Mouse (Mus musculus) lung, adult 2 months (tissue): ENCODE measurements at regions not wholly inside any gene's neighbourhood (a gene's known extent, or its start where the extent isn't known, plus 50 kb on each side); places are given as distances from the start of the nearest gene placed in this dataset.

Source experiments
- CTCF ChIP-seq: fragments of 200-500 bp; IDR thresholded peaks from 2 replicates; pipeline ENCODE4 v1.5.1; 2011; ENCODE audit warnings: mild to moderate bottlenecking, low read length, control low read depth; ENCODE audit not compliant: insufficient read depth
- POLR2A ChIP-seq: fragments of 200-500 bp; IDR thresholded peaks from 2 replicates; pipeline ENCODE4 v1.6.1; 2011; ENCODE audit warnings: low read depth, mild to moderate bottlenecking, control low read depth, low read length, borderline replicate concordance; ENCODE audit errors: extremely low read depth

DNA sequence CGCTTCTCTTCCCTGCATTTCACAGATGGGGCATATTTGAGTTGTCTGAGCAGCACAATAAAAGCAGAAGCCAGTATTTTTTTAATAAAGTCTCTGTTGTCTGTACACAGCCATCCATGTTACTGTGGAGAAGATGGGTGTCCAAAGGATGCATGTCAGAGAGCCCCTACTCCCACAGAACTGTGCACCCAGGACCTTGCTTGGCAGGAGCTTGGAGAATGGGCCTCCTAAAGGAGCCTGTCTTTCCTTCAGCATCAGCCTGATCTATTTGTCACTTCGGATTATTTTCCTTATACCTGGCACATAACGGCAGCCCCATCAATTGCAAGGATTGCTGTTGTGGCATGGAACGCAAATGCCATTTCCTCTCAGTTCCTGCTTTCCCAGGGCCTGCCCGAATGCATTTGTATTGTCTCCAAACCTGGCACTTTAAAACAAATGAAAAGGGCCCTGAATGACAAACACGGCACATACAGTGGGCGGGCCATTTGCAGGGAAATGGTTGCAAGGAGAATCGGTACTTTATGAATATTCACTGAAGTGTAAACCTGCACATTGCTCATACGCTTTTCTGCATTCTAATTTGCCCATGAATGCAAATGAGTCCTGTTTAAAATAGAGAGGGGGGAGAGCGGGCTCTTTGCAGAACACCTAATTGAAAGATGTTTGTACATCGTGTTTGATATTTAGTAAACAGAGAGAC, 104.4 kb upstream of the Olfm4 start:
- no peak for TF ChIP-seq CTCF
- TF ChIP-seq POLR2A: no peak
